Mouse (Mus musculus) embryonic fibroblast, embryonic 13.5 days (primary cell): ENCODE data around the gene Txn2.

ENCODE experiments used
- CTCF ChIP-seq: IDR thresholded peaks from 2 replicates; pipeline ENCODE4 v1.5.1; 2011; ENCODE audit warnings: mild to moderate bottlenecking, control low read depth, low read length, moderate library complexity, borderline replicate concordance; ENCODE audit not compliant: insufficient read depth
- POLR2A ChIP-seq: IDR thresholded peaks from 2 replicates; pipeline ENCODE4 v1.6.1; 2011; ENCODE audit warnings: low read depth, mild to moderate bottlenecking, control low read depth, low read length, moderate library complexity

DNA sequence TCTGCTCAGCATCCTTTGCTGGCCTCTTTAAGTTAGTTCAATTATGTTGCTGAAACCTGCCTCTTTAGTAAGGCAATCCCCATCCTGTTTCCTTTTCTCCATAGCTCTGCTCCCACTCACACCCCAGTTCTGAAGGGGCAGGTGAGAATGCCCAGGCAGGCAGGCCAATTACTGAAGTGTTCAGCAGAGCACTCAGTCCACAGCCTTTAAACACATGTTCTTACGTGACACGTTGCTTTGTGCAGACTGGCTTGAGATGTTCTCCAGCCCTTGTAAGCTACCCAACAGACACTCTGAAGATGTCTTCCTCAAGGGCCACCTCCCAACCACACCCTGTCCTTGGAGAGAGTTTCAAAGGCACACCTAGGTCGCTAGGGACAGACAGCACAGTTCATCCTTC lies 29.3 kb upstream of the Txn2 start:
- TF ChIP-seq CTCF (no peak), POLR2A (no peak)
